Mouse (Mus musculus) kidney, postnatal 0 days (tissue): ENCODE results near the gene Lin54. TPM values are rescaled to one million over a fixed set of nuclear protein-coding genes. Genes with fewer than 3 reads are reported as not detected.

Source experiments
- ATAC-seq: fragments of 200-750 bp; cut with Nextera tagmentation; replicated peaks from 2 replicates; pipeline ENCODE4 v1.8.0; 2017; ENCODE audit warnings: low read depth, moderate number of reproducible peaks, moderate TSS enrichment, moderate library complexity; ENCODE audit not compliant: low FRiP score
- DNase-seq: peaks from one replicate; pipeline ENCODE4 v3.0.0-alpha.2; 2016; ENCODE audit warnings: low spot score
- H3K27ac ChIP-seq: fragments of 300-500 bp; sonication (generic); 2 replicates; pipeline ENCODE4 v1.5.1; 2014; ENCODE audit warnings: mild to moderate bottlenecking
- H3K27me3 ChIP-seq: fragments of 300-500 bp; sonication (generic); 2 replicates; pipeline ENCODE4 v1.6.1; 2014; ENCODE audit warnings: low read length, mixed read lengths; ENCODE audit not compliant: insufficient read depth
- H3K36me3 ChIP-seq: fragments of 300-500 bp; sonication (generic); 2 replicates; pipeline ENCODE4 v1.6.1; 2014; ENCODE audit warnings: low read length, mixed read lengths; ENCODE audit not compliant: insufficient read depth
- H3K4me1 ChIP-seq: fragments of 300-500 bp; sonication (generic); replicated peaks from 2 replicates; pipeline ENCODE4 v1.6.1; 2014; ENCODE audit warnings: antibody characterized with exemption, low read length, mixed read lengths; ENCODE audit not compliant: insufficient read depth
- H3K4me2 ChIP-seq: fragments of 300-500 bp; sonication (generic); 2 replicates; pipeline ENCODE4 v1.6.1; 2014; ENCODE audit warnings: mild to moderate bottlenecking, low read length, moderate library complexity, mixed read lengths
- H3K4me3 ChIP-seq: fragments of 300-500 bp; sonication (generic); replicated peaks from 2 replicates; pipeline ENCODE4 v1.5.1; 2014; ENCODE audit warnings: low read depth, low read length
- H3K9ac ChIP-seq: fragments of 300-500 bp; sonication (generic); 2 replicates; pipeline ENCODE4 v1.6.1; 2014; ENCODE audit warnings: low read depth, low read length
- H3K9me3 ChIP-seq: fragments of 300-500 bp; sonication (generic); replicated peaks from 2 replicates; pipeline ENCODE4 v1.6.1; 2016; ENCODE audit warnings: low read length, inconsistent platforms, mixed read lengths
- CTCF ChIP-seq: IDR thresholded peaks from 2 replicates; pipeline ENCODE4 v1.5.1; 2016; ENCODE audit warnings: antibody characterized with exemption, low read depth, mild to moderate bottlenecking, moderate library complexity
- WGBS: fragments of 180-500 bp; shearing (Covaris S2); extraction: QIAGEN DNeasy Blood & Tissue Kit; methylation state at CpG from one replicate; pipeline ENCODE4 v1.1.7; 2014; 5-methylcytosine and 5-hydroxymethylcytosine counted together
- microRNA-seq: library from miRNA; unstranded; fragments of <30 nt; microRNA quantifications from one replicate; pipeline ENCODE4, GENCODE M21; 2016
- polyA plus RNA-seq: library from polyadenylated mRNA; unstranded; fragments of >200 nt; fragmentation: Nextera tagmentation; extraction: Ambion mirVana; gene quantifications from 2 replicates; pipeline ENCODE4 v1.2.1, GENCODE M21; 2015

Lin54 gene
- polyA plus RNA-seq, 1 experiment from 2014 or later = 8.6 TPM

- no peak for TF ChIP-seq CTCF
- Histone ChIP-seq H3K27ac (no peak overlapping the region), H3K4me2 (no peak overlapping the region), H3K36me3 (peaks cover 5% of the 10 kb centered on the region), H3K4me1 (0 out of 2 replicates have a peak, but pooled peaks cover 9% of the 10 kb centered on the region), H3K9me3 (no peaks in the 10 kb centered on the region), H3K9ac (no peak overlapping the region), H3K27me3 (no peaks in the 10 kb centered on the region), H3K4me3 (no peak overlapping the region)
- WGBS = 84% methylated on average over 5 of the region's 5 CpGs
- DNase-seq (no peak), ATAC-seq (no peak)
Observed at GRCm38 (mm10) chr5:100410281-100410680, 90.2 kb downstream of the Lin54 start.

GRCm38 (mm10) chr5:100408485-100408884 lies 92.0 kb downstream of the Lin54 start:
- DNase-seq (no peak), ATAC-seq (no peak)
- Histone ChIP-seq H3K27me3 (no peaks in the 10 kb centered on the region), H3K4me3 (no peak overlapping the region), H3K4me2 (no peak overlapping the region), H3K36me3 (peaks cover 18% of the 10 kb centered on the region), H3K9me3 (no peaks in the 10 kb centered on the region), H3K9ac (no peak overlapping the region), H3K27ac (no peak overlapping the region), H3K4me1 (0 out of 2 replicates have a peak, but pooled peaks cover 5% of the 10 kb centered on the region)
- WGBS = 75% methylated on average over 5 of the region's 5 CpGs
- TF ChIP-seq CTCF = no peak

GRCm38 (mm10) chr5:100396753-100397152 lies 103.7 kb downstream of the Lin54 start:
- Histone ChIP-seq H3K9ac (no peak overlapping the region), H3K4me2 (no peak overlapping the region), H3K4me3 (no peak overlapping the region), H3K9me3 (no peaks in the 10 kb centered on the region), H3K4me1 (no peaks in the 10 kb centered on the region), H3K36me3 (peaks cover 64% of the 10 kb centered on the region), H3K27ac (no peak overlapping the region), H3K27me3 (no peaks in the 10 kb centered on the region)
- DNase-seq (no peak), ATAC-seq (no peak)
- whole genome bisulfite sequencing = 94% methylated on average over 3 of the region's 3 CpGs
- no peak for TF ChIP-seq CTCF

- no peak for DNase-seq
- Histone ChIP-seq H3K4me1 (no peaks in the 10 kb centered on the region), H3K9ac (no peak overlapping the region), H3K4me2 (no peak overlapping the region), H3K27me3 (no peaks in the 10 kb centered on the region), H3K9me3 (no peaks in the 10 kb centered on the region), H3K4me3 (no peak overlapping the region), H3K27ac (no peak overlapping the region), H3K36me3 (peaks cover 74% of the 10 kb centered on the region)
- ATAC-seq = no peak
- peak; percentile 28; the same call in 1 of the 2 replicates for TF ChIP-seq CTCF
- WGBS = 85% methylated on average over 3 of the region's 3 CpGs
Observed at GRCm38 (mm10) chr5:100393681-100394080, 106.8 kb downstream of the Lin54 start.

GRCm38 (mm10) chr5:100392436-100392955 lies 107.9 kb downstream of the Lin54 start:
- Histone ChIP-seq H3K36me3 (peaks cover 73% of the 10 kb centered on the region), H3K9ac (no peak overlapping the region), H3K27me3 (no peaks in the 10 kb centered on the region), H3K4me3 (no peak overlapping the region), H3K27ac (no peak overlapping the region), H3K9me3 (no peaks in the 10 kb centered on the region), H3K4me1 (no peaks in the 10 kb centered on the region), H3K4me2 (no peak overlapping the region)
- no peak for TF ChIP-seq CTCF
- ATAC-seq (no peak), DNase-seq (no peak)
- whole genome bisulfite sequencing = 93% methylated on average over 20 of the region's 20 CpGs

Small RNA genes within 50 kb of the gene (microRNA-seq; reads per million reads assigned to microRNA genes)
- gene Gm23222 = not detected

Other genes starting within 250 kb of the Lin54 start
- 131 and 148 TPM in 2 replicates for gene Sec31a, start 84.4 kb downstream of the Lin54 start, polyA plus RNA-seq
- 142 and 156 TPM in 2 replicates for gene Cops4, start 17.7 kb upstream of the Lin54 start, polyA plus RNA-seq
- gene Plac8, start 71.6 kb upstream of the Lin54 start, polyA plus RNA-seq = 146 and 169 TPM in 2 replicates
- gene Coq2, start 174.5 kb upstream of the Lin54 start, polyA plus RNA-seq = 62.0 and 64.6 TPM in 2 replicates
- 2.2 and 2.4 TPM in 2 replicates for gene Hpse, start 219.1 kb upstream of the Lin54 start, polyA plus RNA-seq